Mouse (Mus musculus): ENCODE data around the gene Zc3hc1. TPM values are rescaled to one million over a fixed set of nuclear protein-coding genes. Genes with fewer than 3 reads are reported as not detected.

Gene Zc3hc1
- 68.6 and 70.8 TPM in 2 replicates for polyA plus RNA-seq (2015; fragmentation: Nextera tagmentation; extraction: Ambion mirVana)

GRCm38 (mm10) chr6:30390714-30391697, at the start of gene Zc3hc1:
TSS of gene Zc3hc1 (minus strand) at chr6:30391028.
- peak; percentile 90 for ATAC-seq (replicated peaks)
- peak within 1 kb of the TSS; percentile 51 for H3K4me2 ChIP-seq
- peak within 1 kb of the TSS; percentile 79 for H3K27ac ChIP-seq
- no peaks in the 10 kb centered on the region for H3K9me3 ChIP-seq
- peaks cover 13% of the 10 kb centered on the region for H3K36me3 ChIP-seq (replicated peaks)
- WGBS: 17% methylated on average over 33 of the region's 33 CpGs
- H3K27me3 ChIP-seq (replicated peaks): no peaks in the 10 kb centered on the region
- H3K4me3 ChIP-seq: peak within 1 kb of the TSS; percentile 89
- peaks cover 10% of the 10 kb centered on the region for H3K4me1 ChIP-seq
- H3K9ac ChIP-seq: peak within 1 kb of the TSS; percentile 70

- Histone ChIP-seq H3K9ac (no peak overlapping the region), H3K4me1 (no peaks in the 10 kb centered on the region), H3K4me3 (no peak overlapping the region), H3K27ac (no peak overlapping the region), H3K4me2 (no peak overlapping the region), H3K9me3 (no peaks in the 10 kb centered on the region), H3K36me3 (replicated peaks) (peaks cover 8% of the 10 kb centered on the region), H3K27me3 (replicated peaks) (no peaks in the 10 kb centered on the region)
- no peak for ATAC-seq (replicated peaks)
- 95% methylated on average over 10 of the region's 10 CpGs for WGBS
These were observed 48.7 kb upstream of the Zc3hc1 start for GRCm38 (mm10) chr6:30439576-30439975.

- no peak overlapping the region for H3K4me3 ChIP-seq
- H3K9ac ChIP-seq: no peak overlapping the region
- H3K27me3 ChIP-seq (replicated peaks): no peaks in the 10 kb centered on the region
- 83% methylated on average over 3 of the region's 3 CpGs for WGBS
- peaks cover 4% of the 10 kb centered on the region; the same call in 1 of the 2 replicates for H3K36me3 ChIP-seq (replicated peaks)
- no peaks in the 10 kb centered on the region for H3K9me3 ChIP-seq
- no peak overlapping the region for H3K27ac ChIP-seq
- no peaks in the 10 kb centered on the region for H3K4me1 ChIP-seq
- ATAC-seq (replicated peaks): no peak
- no peak overlapping the region for H3K4me2 ChIP-seq
These were observed 46.2 kb upstream of the Zc3hc1 start for GRCm38 (mm10) chr6:30437054-30437453.

- 0 out of 2 replicates have a peak, but pooled peaks cover 3% of the 10 kb centered on the region for H3K36me3 ChIP-seq (replicated peaks)
- 96% methylated on average over 3 of the region's 3 CpGs for WGBS
- no peak for ATAC-seq (replicated peaks)
- no peak overlapping the region for H3K9ac ChIP-seq
- no peak overlapping the region for H3K4me2 ChIP-seq
- H3K4me1 ChIP-seq: no peaks in the 10 kb centered on the region
- H3K4me3 ChIP-seq: no peak overlapping the region
- H3K9me3 ChIP-seq: no peaks in the 10 kb centered on the region
- H3K27me3 ChIP-seq (replicated peaks): no peaks in the 10 kb centered on the region
- no peak overlapping the region for H3K27ac ChIP-seq
These were observed 45.6 kb upstream of the Zc3hc1 start for GRCm38 (mm10) chr6:30436476-30436875.

GRCm38 (mm10) chr6:30432461-30433192, 41.8 kb upstream of the Zc3hc1 start:
- Histone ChIP-seq H3K36me3 (replicated peaks) (no peaks in the 10 kb centered on the region), H3K4me3 (no peak overlapping the region), H3K9me3 (no peaks in the 10 kb centered on the region), H3K4me1 (no peaks in the 10 kb centered on the region), H3K27me3 (replicated peaks) (no peaks in the 10 kb centered on the region), H3K27ac (no peak overlapping the region), H3K4me2 (no peak overlapping the region), H3K9ac (no peak overlapping the region)
- 81% methylated on average over 3 of the region's 3 CpGs for WGBS
- no peak for ATAC-seq (replicated peaks)

- no peak for ATAC-seq (replicated peaks)
- H3K4me2 ChIP-seq: no peak overlapping the region
- H3K9ac ChIP-seq: no peak overlapping the region
- no peak overlapping the region for H3K27ac ChIP-seq
- peaks cover 2% of the 10 kb centered on the region; the same call in 1 of the 2 replicates for H3K36me3 ChIP-seq (replicated peaks)
- no peak overlapping the region for H3K4me3 ChIP-seq
- H3K9me3 ChIP-seq: no peaks in the 10 kb centered on the region
- no peaks in the 10 kb centered on the region for H3K4me1 ChIP-seq
- H3K27me3 ChIP-seq (replicated peaks): no peaks in the 10 kb centered on the region
- 84% methylated on average over 7 of the region's 7 CpGs for WGBS
These were observed 26.0 kb upstream of the Zc3hc1 start for GRCm38 (mm10) chr6:30416801-30417200.

- WGBS: 89% methylated on average over 2 of the region's 2 CpGs
- H3K27ac ChIP-seq: no peak overlapping the region
- no peaks in the 10 kb centered on the region for H3K4me1 ChIP-seq
- no peak overlapping the region for H3K4me2 ChIP-seq
- H3K36me3 ChIP-seq (replicated peaks): peaks cover 2% of the 10 kb centered on the region; the same call in 1 of the 2 replicates
- H3K27me3 ChIP-seq (replicated peaks): no peaks in the 10 kb centered on the region
- no peaks in the 10 kb centered on the region for H3K9me3 ChIP-seq
- no peak for ATAC-seq (replicated peaks)
- no peak overlapping the region for H3K4me3 ChIP-seq
- no peak overlapping the region for H3K9ac ChIP-seq
These were observed 25.3 kb upstream of the Zc3hc1 start for GRCm38 (mm10) chr6:30416126-30416525.

GRCm38 (mm10) chr6:30411311-30411710, 20.5 kb upstream of the Zc3hc1 start:
- no peaks in the 10 kb centered on the region for H3K4me1 ChIP-seq
- 85% methylated on average over 4 of the region's 4 CpGs for WGBS
- no peaks in the 10 kb centered on the region for H3K36me3 ChIP-seq (replicated peaks)
- H3K9me3 ChIP-seq: no peaks in the 10 kb centered on the region
- H3K4me3 ChIP-seq: no peak overlapping the region
- no peak overlapping the region for H3K27ac ChIP-seq
- no peak overlapping the region for H3K9ac ChIP-seq
- no peak overlapping the region for H3K4me2 ChIP-seq
- no peaks in the 10 kb centered on the region for H3K27me3 ChIP-seq (replicated peaks)
- no peak for ATAC-seq (replicated peaks)

- Histone ChIP-seq H3K4me1 (peaks cover 10% of the 10 kb centered on the region), H3K9ac (no peak overlapping the region), H3K27ac (no peak overlapping the region), H3K9me3 (no peaks in the 10 kb centered on the region), H3K4me2 (no peak overlapping the region), H3K4me3 (no peak overlapping the region), H3K36me3 (replicated peaks) (no peaks in the 10 kb centered on the region), H3K27me3 (replicated peaks) (no peaks in the 10 kb centered on the region)
- 87% methylated on average over 7 of the region's 7 CpGs for WGBS
- ATAC-seq (replicated peaks): no peak
These were observed 18.7 kb upstream of the Zc3hc1 start for GRCm38 (mm10) chr6:30409399-30410093.

- H3K27ac ChIP-seq: no peak overlapping the region
- peaks cover 15% of the 10 kb centered on the region for H3K4me1 ChIP-seq
- no peak overlapping the region for H3K4me2 ChIP-seq
- no peaks in the 10 kb centered on the region for H3K27me3 ChIP-seq (replicated peaks)
- WGBS: 96% methylated on average over 4 of the region's 4 CpGs
- ATAC-seq (replicated peaks): no peak
- no peak overlapping the region for H3K4me3 ChIP-seq
- H3K9me3 ChIP-seq: no peaks in the 10 kb centered on the region
- no peaks in the 10 kb centered on the region for H3K36me3 ChIP-seq (replicated peaks)
- H3K9ac ChIP-seq: no peak overlapping the region
These were observed 17.4 kb upstream of the Zc3hc1 start for GRCm38 (mm10) chr6:30408276-30408675.

- Histone ChIP-seq H3K4me2 (peak overlapping the region; percentile 47), H3K4me3 (peak overlapping the region; percentile 9; the same call in 1 of the 2 replicates), H3K27ac (0 out of 2 replicates have a peak overlapping the region, but pooled peaks have one; percentile 49), H3K9me3 (no peaks in the 10 kb centered on the region), H3K9ac (no peak overlapping the region), H3K36me3 (replicated peaks) (no peaks in the 10 kb centered on the region), H3K4me1 (peaks cover 23% of the 10 kb centered on the region), H3K27me3 (replicated peaks) (no peaks in the 10 kb centered on the region)
- ATAC-seq (replicated peaks): no peak
- 84% methylated on average over 5 of the region's 5 CpGs for WGBS
These were observed 13.8 kb upstream of the Zc3hc1 start for GRCm38 (mm10) chr6:30404671-30405070.

- Histone ChIP-seq H3K9ac (0 out of 2 replicates have a peak overlapping the region, but pooled peaks have one; percentile 25), H3K9me3 (no peaks in the 10 kb centered on the region), H3K27ac (peak overlapping the region; percentile 64), H3K27me3 (replicated peaks) (no peaks in the 10 kb centered on the region), H3K4me2 (peak overlapping the region; percentile 47), H3K4me1 (peaks cover 23% of the 10 kb centered on the region), H3K4me3 (peak overlapping the region; percentile 33), H3K36me3 (replicated peaks) (no peaks in the 10 kb centered on the region)
- 12% methylated on average over 4 of the region's 4 CpGs for WGBS
- ATAC-seq (replicated peaks): no peak
These were observed 12.6 kb upstream of the Zc3hc1 start for GRCm38 (mm10) chr6:30403465-30403864.
